Mouse (Mus musculus) heart, adult 11 months (tissue): ENCODE measurements around the gene Utrn.

ENCODE experiments used
- DNase-seq: peaks from one replicate; pipeline ENCODE4 v3.0.0; 2022

Gene Utrn

DNA sequence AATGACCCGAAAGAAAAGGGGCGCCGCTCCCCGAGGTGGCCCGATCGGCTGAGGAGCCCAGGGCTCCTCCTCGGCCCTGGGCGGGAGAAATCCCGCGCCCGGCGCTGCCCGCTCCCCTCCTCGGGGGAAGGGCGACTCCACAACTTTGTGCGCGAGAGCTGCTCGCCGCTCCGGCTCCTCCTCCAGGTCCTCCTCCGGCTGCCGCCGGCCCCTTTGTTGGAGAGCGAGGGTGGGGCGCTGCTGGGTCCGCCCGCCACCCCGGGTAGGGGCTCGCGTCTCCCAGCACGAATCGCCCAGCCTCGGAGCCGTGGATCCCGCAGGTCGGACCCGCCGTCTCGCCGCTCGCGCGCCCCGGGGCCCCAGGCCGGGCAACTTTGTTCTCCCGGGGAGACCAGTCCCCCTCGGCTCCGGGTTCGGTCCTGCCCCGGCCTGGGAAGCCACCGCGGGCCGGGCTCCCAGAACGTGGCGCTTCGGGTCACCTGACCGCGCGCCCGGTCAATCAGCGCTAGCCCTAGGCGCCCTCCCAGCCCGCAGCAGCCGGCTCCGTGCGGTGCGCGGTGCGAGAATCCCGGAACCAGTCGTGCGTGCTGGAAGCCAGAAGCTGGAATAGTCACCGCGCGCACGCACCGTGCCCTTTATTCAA, at the start of gene Utrn:
Gene Utrn, minus strand, starts transcription at position 337 of the 643 bp plus-strand sequence.
- DNase-seq: peak; percentile 99

DNA sequence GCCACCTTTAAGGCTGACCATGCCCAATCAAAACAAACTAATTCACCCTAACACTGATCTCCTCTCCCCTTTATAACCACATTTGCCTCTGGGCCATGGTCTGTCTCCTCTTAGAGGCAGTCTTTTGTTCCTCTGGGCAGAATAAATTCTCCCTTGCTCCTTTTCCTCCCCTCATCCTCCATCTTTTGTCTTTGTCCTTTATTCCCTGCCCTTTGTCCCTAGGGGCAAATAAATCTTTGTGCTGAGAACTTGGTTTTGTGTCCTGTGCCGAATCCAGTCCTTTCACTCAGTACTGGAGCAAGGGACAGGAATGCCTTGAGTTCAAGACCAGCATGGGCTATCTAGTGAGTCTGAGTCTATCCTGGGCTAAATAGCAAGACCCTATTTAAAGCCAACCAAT, 48.5 kb upstream of the Utrn start:
- peak; percentile 30 for DNase-seq

DNA sequence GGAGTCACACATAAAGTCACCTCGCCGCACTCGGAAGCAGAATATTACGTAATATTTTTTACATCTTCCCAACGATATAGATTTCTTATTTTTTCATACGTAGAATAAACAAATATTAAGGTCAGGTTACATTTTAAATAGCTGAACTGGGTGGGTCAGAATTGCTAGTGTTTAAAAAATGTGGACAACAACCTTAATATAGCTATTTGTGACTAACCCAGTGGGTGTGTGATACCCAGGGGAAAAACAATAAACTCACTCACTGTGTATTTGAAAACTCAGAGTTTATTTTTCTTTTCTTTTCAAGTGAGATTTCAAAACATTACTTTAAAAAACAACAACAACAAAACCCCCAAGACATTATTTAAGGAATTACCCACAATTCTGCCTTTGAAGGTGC, 47.2 kb upstream of the Utrn start:
- DNase-seq: no peak

DNA sequence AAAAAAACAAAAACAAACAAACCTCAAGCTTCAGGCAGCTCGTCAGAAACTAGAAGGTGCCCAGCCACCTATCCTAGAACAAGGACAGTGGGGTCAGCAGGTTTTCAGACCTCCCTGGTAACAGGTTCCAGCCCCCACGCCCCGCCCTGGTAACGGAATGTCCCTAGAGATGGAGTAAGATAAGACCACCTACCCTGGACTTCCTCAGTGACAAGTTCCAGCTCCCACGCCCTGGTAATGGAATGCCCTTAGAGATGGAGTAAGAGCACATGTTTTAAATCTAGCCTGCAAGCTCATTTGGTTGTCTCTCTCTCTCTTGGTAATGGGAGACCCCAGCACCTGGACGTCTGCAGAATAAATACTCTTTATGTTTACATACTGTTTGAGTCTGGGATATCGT, 46.7 kb upstream of the Utrn start:
- peak; percentile 82 for DNase-seq

DNA sequence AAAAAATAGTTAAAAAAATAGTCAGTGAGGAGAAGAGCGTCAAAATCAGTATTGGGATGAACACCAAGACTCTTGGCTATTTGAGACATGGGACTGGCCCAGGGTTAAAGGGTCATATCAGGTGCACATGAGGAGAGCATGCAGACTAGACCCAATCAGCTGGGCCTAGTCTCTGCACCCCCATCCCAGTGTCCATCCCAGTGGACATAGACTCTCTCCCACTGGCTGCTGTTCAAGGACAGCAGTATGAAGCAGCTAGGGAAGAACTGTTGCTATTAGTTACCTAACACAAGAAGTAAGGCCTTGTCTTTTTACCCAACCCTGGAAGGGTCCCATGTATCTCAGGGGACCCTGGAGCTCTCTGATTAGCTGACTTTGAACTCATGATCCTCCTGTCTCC, 45.0 kb upstream of the Utrn start:
- DNase-seq: peak; percentile 60

DNA sequence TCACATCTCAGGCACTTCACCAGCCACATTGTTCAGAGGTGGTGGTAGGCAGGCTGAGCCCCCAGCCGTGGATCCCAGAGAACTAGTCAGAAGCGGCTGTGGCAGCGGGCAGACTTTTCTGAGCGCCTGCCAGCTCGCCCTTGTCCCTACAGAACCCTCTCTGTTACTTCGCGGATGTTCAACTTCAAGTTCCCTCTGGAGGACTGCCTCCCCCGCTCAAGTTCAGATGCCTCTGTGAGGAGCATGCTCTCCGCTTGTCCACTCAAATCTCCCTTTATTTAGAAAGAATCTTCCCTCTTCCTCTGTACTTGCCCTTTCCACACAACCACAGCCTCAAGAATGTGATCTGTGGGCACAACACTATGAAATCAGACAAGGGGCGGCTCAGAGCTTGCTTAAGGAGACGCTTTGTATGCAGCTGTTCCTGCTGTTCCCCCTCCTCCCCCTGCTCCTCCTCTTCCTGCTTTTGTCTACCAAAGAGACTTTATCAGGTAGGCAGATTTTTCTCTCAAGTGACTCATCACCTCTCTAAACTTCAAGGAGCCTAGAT, 42.9 kb upstream of the Utrn start:
- DNase-seq: peak; percentile 95

DNA sequence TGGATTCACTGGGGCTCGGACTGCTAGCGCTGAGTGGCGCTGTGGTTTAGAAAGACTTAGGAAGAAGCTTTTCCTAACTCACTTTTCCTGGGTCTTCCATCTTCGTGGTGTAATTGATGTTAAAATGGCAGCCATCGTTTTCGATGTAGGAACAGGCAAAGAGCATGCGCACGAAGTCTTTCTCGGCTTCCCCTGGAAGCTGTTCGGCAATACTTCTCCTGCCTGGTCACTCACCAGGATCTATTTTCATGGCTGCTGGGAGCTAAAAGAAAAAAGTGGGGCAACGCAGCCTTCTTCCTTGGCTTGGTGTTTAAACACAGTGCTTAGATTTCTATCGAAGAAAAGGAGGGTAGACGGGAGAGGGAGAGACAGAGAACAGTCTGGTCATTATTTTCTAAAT, 42.3 kb upstream of the Utrn start:
- DNase-seq: peak; percentile 68

DNA sequence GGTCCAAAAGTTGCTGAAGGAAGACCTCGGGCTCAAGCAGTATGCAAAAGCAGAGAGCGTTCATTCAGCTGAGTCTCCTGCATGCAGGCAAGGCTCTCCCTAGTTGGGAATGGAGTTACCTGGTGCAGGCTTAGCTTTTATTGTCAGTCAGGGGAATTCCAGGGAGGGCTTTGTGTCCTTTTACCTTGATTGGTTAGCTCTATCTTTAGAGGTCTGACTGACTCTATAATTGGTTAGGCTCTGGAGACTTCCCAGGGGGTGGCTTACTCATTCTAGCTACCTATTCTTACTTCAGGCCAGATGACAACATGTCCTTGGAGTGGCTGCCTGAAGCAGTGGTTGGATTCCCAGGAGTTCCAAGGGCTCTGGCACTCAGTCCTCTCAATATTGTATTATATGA, 40.7 kb upstream of the Utrn start:
- peak; percentile 76 for DNase-seq

DNA sequence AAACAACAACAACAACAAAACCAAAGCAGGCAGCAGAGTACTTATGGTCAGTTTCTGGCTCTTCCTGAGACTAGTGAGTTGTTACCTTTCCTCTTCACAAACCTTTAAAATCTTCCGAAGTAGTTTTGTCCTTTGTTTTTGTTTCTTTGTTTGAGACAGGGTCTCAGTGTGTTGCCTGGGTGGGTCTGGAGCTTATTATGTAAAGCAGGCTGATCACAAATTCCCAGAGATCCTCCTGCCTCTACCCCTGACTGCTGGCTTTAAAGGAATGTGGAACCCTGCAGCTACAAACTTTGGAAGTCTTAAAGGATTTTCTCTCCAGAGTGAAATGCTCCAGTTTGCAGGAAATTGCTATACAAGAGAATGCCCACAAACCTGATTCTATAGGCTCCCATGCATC, 40.0 kb upstream of the Utrn start:
- peak; percentile 37 for DNase-seq

DNA sequence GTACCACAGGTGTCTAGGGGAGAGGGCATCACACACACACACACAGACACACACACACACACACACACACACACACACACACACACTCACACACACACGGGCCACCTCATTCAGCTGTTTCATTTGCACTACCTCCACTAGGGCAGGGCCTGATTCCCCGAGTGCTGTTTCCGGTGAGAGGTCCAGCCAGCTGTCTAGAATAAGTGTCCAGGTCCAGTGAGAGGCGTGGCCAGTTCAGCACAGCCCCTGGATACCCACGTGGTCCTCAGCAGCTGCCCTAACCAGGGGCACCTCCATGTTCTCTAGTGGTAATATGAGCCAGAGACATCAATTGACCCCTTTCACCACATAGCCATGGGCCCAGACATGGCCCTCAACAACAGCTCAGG, 35.0 kb upstream of the Utrn start:
- DNase-seq: peak; percentile 54

DNA sequence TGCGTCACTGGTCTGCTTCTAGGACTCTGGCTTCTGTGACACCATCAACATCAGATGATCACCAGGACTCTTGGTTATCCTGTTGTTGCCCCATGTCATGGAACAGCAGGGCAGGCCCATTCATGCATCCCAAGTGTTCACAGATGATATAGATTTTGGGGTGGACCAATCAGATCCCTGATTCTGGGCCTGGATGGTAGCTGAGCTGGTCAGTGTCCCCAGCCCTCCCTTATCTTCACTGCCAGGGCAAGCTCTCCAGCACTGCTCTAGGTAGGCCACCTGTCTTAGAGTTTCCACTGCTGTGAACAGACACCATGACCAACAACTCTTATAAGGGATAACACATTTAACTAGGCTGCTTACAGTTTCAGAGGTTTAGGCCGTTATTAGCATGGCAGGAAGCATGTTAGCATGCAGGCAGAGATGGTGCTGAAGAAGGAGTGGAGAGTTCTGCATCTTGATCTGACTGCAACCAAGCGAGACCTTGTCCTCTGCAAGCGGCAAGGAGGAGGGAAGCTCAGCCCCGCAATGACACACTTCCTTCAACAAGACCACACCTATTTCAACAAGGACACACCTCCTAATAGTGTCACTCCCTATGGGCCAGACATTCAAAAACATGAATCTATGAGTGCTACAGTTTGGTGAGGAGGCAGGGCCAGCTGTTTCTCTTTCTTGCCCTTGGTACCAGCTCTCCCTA, 34.4 kb upstream of the Utrn start:
- DNase-seq: peak; percentile 78

DNA sequence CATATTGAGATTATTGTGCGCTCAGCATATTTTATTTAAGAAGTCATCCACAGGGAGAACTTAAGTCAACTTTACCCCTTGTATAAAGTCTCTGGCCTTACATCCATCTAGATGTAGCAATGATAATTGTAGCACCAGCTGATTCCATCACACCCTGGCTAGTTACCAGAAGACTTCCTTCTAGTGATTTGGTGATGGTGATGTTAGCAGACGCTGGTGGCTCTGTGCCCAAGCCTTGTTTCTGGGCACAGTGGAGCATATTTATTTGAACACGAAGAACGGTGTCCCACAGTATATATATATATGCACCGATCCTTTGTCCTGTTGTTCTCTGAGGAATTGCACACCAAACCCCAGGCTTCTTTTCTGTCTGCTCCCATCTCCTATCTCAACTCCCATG, 30.7 kb upstream of the Utrn start:
- DNase-seq: peak; percentile 61

DNA sequence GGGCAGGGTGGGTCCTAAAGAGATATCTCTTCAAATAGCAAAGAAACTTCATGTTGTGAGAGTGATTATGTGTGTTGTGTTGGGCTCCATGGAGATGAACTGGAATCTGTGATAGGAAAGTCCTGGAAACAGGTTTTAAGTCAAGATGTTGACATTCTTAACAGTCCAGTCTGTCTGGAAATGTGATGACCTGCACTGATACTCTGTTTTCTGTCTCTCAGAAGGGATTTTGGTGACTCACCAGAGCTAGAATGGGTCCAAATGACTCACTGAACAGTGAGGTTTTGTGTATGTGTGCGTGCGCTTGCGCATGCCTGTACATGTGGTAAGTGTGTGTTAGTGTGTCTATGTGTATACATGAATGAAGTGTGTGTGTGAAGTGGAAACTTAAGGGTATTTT, 24.2 kb upstream of the Utrn start:
- DNase-seq: no peak

DNA sequence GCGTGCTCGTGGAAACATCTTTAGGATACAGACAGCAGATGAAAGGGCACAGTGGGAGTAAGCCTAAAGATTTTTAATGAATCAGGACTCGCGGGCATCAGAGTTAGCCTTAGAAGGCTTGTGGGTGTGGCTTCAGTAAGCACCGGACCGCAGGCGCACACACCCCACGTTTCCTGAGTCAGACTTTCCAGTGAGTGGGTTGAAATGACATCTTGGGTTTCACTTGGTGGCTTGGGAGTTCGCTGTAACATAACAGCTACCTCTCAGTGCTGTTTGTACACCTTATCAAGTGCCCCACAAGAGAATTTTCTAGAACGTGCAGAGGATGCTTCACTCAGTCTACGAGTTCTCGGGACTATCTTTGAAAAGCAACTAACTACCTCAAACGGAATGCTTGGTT, 19.2 kb upstream of the Utrn start:
- peak; percentile 88 for DNase-seq

DNA sequence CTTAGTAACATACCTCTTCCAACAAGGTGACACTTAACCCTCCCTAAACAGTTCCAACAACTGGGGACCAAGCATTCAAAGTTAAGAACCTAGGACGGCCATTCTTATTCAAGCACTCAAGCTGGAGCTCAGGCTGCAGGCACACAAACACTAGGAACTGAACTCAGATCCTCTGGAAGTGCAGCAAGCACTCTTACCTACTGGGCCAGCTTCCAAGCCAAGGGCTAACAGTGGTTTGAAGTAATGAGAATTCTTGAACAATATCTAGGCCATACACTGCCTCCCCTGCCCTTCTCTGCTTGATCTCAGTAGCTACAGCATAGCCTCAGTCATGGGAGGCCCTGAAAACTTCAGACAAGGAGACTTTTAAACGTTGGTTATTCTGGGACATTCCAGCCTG, 18.6 kb upstream of the Utrn start:
- peak; percentile 77 for DNase-seq

DNA sequence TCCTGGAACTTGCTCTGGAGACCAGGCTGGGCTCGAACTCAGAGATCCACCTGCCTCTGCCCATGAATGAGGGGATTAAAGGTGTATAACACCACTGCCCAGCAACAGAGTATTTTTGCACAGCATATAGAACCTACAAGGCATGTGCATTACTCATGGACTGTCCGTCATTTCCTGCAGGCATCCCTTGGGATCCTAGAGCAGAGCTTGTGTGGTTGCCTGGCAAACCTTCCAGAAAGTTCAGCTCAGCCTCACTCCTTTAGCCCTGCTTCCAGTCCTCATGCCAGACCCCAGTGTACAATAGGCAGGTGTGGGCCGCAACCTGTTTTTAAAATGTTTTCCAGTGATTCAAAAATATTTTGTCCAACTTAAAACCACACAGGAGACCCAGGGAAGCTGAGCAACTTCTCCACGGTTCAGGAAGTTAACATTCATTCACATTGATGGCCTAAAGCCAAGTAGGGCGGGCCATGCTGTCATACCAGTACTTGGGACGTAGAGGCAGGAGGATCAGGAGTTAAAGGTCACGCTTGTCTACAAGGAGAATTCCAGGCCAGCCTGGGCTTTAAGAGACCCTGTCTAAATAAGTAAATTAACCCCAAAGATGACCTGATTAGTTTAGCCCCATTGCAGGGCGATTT, 15.3 kb upstream of the Utrn start:
- peak; percentile 59 for DNase-seq

DNA sequence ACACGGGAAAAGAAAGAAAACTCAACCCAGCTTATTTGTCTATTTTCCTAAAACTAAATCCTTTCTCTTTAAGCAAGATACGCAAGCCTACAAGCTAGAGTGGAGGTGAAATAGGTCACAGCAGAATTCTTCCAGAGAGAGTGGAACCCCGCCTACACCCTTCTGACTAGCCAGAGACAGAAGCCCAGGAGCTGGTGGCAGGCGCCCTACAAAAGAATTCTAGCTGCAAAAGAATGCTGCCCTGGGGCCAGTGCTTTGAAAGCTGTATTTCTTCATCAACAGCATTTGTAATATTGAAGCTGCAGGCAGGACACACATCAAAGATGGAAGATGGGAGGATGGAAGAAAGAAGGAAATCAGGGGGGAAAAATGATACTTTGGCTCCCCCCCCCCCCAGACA, 12.7 kb upstream of the Utrn start:
- DNase-seq: peak; percentile 56

DNA sequence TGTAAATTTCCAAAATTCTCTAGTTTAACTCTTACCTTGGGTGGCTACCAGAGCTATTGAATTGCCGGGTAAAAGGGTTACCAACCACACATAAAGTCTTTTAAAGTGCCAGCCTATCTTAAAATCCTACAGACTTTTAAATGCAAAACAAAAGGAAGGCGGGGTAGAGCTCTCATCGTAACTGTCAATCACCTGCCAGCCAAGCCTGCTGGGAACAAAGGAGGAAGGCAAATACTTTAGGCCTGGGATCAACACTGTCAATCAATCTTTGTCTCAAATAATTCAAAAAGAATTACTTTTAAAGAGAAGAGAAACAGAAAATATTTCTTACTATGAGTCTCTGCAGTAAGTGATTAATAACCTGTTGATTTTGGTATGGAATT, 10.1 kb upstream of the Utrn start:
- peak; percentile 17 for DNase-seq

DNA sequence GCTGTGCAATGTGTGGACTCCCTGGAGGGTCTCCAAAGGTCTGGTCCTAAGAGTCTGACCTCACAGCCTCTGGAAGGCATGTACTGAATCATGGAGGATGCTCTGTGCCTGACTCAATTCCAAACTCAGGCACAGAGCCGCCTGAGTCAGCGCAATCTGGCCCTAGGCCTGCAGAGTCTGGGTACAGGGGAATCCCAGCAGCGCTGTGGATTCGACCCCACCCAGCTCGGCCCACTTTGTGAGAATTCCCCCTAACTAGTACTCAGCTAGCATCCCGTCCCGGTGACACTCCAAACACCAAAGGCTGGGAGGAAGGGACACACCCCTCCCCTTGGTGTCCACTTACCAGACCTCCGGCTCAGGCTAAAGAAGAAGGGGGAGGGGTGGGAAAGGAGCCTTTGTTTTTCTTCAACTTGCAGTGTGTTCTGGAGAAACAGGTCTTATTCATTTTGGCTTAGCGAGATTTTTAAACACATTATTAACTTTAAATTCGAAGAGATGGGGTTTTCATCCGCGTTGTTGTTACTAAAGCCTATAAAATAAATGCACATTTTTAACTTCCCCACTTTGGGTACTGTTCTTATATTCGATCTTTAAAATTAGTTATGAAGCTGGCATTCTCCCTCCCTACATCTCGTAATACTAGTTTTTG, 9.6 kb upstream of the Utrn start:
- peak; percentile 96 for DNase-seq

DNA sequence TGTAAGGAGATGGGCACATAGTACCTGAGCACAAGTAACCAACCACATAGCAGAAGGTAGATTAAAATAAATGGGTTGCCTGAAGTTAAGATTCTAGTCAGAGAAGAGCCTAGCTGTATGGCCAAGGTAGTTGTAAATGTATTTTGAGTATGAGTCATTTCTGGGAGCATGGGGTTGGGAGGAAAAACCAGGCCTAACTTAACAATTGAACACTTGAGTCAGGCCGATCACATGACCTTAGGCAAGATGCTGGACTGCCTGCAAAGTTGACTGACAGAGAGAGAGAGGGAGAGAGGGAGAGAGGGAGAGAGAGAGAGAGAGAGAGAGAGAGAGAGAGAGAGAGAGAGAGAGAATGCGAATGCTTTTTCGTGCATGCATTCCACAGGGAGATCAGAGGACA, 7.3 kb upstream of the Utrn start:
- DNase-seq: peak; percentile 64

DNA sequence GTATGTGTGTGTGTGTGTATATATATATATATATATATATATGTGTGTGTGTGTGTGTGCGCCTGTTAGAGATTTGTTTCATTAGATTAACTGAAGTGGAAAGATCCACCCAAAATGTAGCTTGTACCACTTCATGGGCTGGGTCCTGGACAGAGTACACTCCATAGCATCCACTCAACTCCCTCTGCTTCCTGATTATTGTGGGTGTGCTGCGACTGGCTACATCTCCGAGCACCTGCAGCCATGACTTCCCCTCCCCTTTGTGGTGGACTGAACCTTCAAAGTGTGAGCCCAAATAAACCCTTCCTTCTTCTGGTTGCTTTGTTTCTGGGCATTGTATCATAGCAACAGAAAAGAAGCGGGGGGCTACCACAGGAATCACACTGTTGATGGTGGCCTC, 6.2 kb upstream of the Utrn start:
- DNase-seq: peak; percentile 63

DNA sequence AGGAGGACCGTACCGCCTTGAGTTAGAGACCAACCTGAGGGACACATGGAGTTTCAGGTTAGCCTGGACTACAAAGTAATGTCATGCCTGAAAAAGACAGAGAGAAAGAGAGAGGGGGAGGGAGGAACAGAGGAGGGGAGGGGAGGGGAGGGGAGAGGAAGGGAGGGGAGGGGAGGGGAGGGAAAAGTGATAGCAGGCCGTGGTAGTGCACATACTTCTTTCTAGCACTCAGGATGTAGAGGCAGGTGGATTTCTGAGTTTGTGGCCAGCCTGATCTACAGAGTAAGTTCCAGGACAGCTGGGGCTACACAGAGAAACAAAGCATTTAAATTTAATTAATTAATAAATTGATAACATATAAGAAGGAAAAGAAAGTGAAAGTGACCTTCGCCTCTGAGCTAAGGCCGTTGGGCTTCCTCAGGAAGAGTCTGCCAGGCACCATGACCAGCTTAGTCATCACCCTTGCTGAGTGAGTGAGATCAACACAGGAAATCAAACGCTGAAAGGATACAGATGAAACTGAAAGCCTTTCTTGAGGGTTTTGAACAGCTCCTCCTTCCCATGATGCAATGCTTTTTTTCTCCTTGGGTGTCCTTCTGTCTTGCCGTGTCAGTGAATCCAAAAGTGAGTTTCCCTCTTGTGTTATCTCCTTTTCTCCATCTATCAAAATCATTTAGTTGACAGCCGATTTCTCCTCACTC, 5.6 kb upstream of the Utrn start:
- DNase-seq: peak; percentile 94

DNA sequence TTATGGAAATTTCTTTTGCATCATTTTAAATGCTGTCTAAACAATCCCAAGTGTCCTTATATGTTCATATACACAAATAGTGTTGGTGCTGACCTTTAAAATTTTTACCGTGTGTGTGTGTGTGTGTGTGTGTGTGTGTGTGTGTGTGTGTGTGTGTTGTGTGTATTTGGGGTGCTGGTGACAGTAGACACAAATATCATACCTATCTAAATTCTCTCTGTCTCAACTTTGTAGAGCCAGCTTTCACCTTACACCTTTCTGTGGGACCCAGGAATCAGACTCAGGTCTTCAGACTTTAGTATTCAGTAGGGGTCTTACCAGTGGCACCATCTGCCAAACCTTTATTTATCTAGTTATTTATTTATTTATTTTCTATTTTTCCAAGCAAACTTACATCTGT, 681 bp upstream of the Utrn start:
- peak; percentile 69 for DNase-seq
